Mouse (Mus musculus): ENCODE measurements around the gene Gm20388. TPM values are rescaled to one million over a fixed set of nuclear protein-coding genes. Genes with fewer than 3 reads are reported as not detected.

Gm20388 gene
- polyA plus RNA-seq, 1 experiment from 2014 or later: not detected

GRCm38 (mm10) chr8:121573275-121573674, 1662.6 kb downstream of the Gm20388 start:
- Histone ChIP-seq H3K9ac (no peak overlapping the region), H3K27ac (no peak overlapping the region), H3K9me3 (no peaks in the 10 kb centered on the region), H3K4me2 (replicated peaks) (no peak overlapping the region), H3K4me1 (peaks cover 23% of the 10 kb centered on the region), H3K4me3 (no peak overlapping the region), H3K27me3 (no peaks in the 10 kb centered on the region), H3K36me3 (no peaks in the 10 kb centered on the region)
- WGBS: 53% methylated on average over 3 of the region's 3 CpGs
- ATAC-seq (ENCODE audit: insufficient number of reproducible peaks, insufficient read depth, low FRiP score, low TSS enrichment): no peak

DNA sequence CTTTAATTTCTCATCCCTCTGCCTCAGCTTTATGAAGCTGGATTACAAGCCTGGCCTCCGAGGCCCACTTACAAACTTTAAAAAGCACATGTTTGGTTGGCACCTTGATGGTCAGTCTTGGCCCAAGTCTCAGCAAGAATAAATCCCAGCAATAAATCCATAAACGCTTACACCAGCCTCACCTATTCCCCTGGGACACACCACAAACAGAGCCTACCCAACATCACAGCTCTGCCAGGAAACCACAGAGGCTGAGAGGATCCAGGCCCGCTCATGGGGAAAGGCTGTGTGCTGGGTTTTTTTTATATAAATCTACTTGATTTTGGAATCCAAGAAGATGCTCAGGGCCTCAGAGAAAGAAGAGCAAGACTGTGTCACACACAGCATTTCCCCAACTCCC, 1665.0 kb downstream of the Gm20388 start:
- peaks cover 23% of the 10 kb centered on the region for H3K4me1 ChIP-seq
- H3K9ac ChIP-seq: no peak overlapping the region
- no peaks in the 10 kb centered on the region for H3K9me3 ChIP-seq
- no peaks in the 10 kb centered on the region for H3K36me3 ChIP-seq
- ATAC-seq (ENCODE audit: insufficient number of reproducible peaks, insufficient read depth, low FRiP score, low TSS enrichment): no peak
- no peak overlapping the region for H3K4me2 ChIP-seq (replicated peaks)
- no peak overlapping the region for H3K4me3 ChIP-seq
- no peak overlapping the region for H3K27ac ChIP-seq
- WGBS: 79% methylated on average over 3 of the region's 3 CpGs
- H3K27me3 ChIP-seq: no peaks in the 10 kb centered on the region

DNA sequence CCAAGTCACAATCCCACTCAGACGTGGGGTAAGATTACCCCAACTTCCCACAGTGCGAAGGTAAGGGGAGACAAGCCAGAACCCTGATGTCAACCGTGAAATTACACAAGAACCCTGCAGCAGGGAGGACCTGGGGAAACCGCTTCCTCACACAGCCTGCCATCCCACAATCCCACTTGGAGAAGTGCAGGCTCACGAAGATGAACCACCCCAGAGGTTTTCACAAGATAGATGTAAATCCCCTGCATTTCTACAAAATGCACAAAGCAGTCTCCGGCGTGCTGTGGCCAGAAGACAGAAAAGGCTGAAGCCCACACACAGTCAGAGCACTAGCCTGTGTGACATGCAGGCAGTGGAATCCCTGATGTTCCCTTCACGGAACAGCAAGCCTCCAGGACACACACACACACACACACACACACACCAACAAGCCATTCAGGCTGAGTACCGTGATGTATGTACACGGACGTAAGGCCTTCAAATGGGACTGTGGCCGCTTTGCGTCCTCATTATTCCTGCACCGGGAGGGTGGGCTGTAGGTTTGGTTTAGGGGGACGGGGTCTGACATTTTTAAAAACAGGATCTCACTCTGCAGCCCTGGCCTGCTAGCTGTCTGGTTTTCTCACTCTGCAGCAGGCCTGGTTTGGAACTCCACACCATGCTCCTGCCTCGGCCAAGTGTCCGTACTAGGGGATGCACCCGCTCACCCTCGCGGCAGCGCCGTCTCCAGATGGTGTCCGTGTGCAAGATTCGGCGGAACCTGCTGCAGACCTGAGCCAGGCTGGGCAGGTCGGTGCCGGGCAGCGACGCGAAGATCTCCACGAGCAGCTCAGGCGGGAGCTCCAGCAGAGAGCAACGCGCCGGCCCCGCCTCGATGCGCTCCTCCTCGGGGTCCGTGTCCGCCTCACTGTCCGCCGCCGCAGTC, 1667.4 kb downstream of the Gm20388 start:
- H3K36me3 ChIP-seq: no peaks in the 10 kb centered on the region
- peaks cover 23% of the 10 kb centered on the region for H3K4me1 ChIP-seq
- ATAC-seq (ENCODE audit: insufficient number of reproducible peaks, insufficient read depth, low FRiP score, low TSS enrichment): peak; percentile 49
- peak overlapping the region; percentile 82 for H3K9ac ChIP-seq
- H3K27ac ChIP-seq: peak overlapping the region; percentile 20; the same call in 1 of the 2 replicates
- peak overlapping the region; percentile 89 for H3K4me2 ChIP-seq (replicated peaks)
- H3K4me3 ChIP-seq: peak overlapping the region; percentile 91
- H3K9me3 ChIP-seq: no peaks in the 10 kb centered on the region
- WGBS: under 1% methylated on average over 44 of the region's 44 CpGs
- no peaks in the 10 kb centered on the region for H3K27me3 ChIP-seq

GRCm38 (mm10) chr8:121578676-121579451, 1668.2 kb downstream of the Gm20388 start, which contains the start of gene Fbxo31:
Fbxo31 (minus strand) TSS chr8:121578806.
- peak within 1 kb of the TSS; percentile 89 for H3K4me2 ChIP-seq (replicated peaks)
- ATAC-seq (ENCODE audit: insufficient number of reproducible peaks, insufficient read depth, low FRiP score, low TSS enrichment): peak; percentile 83
- H3K27me3 ChIP-seq: no peaks in the 10 kb centered on the region
- peak within 1 kb of the TSS; percentile 82 for H3K9ac ChIP-seq
- H3K4me1 ChIP-seq: peaks cover 23% of the 10 kb centered on the region
- peak within 1 kb of the TSS; percentile 20; the same call in 1 of the 2 replicates for H3K27ac ChIP-seq
- WGBS: 2% methylated on average over 62 of the region's 63 CpGs
- H3K9me3 ChIP-seq: no peaks in the 10 kb centered on the region
- H3K36me3 ChIP-seq: no peaks in the 10 kb centered on the region
- peak within 1 kb of the TSS; percentile 91 for H3K4me3 ChIP-seq

- Histone ChIP-seq H3K27me3 (no peaks in the 10 kb centered on the region), H3K27ac (no peak overlapping the region), H3K9me3 (no peaks in the 10 kb centered on the region), H3K9ac (no peak overlapping the region), H3K4me3 (no peak overlapping the region), H3K36me3 (no peaks in the 10 kb centered on the region), H3K4me2 (replicated peaks) (no peak overlapping the region), H3K4me1 (peaks cover 20% of the 10 kb centered on the region)
- WGBS: 34% methylated on average over 9 of the region's 9 CpGs
- ATAC-seq (ENCODE audit: insufficient number of reproducible peaks, insufficient read depth, low FRiP score, low TSS enrichment): no peak
These were observed 1669.8 kb downstream of the Gm20388 start for GRCm38 (mm10) chr8:121580465-121580864.

DNA sequence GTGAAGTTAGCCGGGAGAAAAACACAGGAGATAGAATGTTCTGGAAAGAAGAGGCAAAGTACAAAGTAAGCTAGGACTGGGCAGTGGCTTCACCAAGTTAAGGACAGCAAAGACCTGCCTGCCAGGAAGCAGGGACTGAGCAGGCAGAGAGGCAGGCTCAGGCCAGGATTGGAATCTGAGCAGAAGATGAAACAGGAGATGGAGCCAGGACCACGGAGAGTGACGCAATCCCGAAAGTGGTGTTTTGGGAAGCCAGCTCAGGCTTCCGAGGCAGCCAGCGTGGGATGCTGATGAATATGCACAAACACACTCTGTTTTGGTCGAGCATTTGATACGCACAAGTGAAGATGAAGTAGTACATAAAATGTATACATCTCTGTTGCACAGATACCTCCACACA, 1673.0 kb downstream of the Gm20388 start:
- no peaks in the 10 kb centered on the region for H3K9me3 ChIP-seq
- no peak overlapping the region for H3K27ac ChIP-seq
- H3K27me3 ChIP-seq: no peaks in the 10 kb centered on the region
- no peaks in the 10 kb centered on the region for H3K36me3 ChIP-seq
- 48% methylated on average over 8 of the region's 8 CpGs for WGBS
- H3K4me2 ChIP-seq (replicated peaks): no peak overlapping the region
- H3K4me1 ChIP-seq: no peaks in the 10 kb centered on the region
- no peak for ATAC-seq (ENCODE audit: insufficient number of reproducible peaks, insufficient read depth, low FRiP score, low TSS enrichment)
- H3K9ac ChIP-seq: no peak overlapping the region
- no peak overlapping the region for H3K4me3 ChIP-seq

- ATAC-seq (ENCODE audit: insufficient number of reproducible peaks, insufficient read depth, low FRiP score, low TSS enrichment): no peak
- peaks cover 4% of the 10 kb centered on the region; the same call in 1 of the 2 replicates for H3K4me1 ChIP-seq
- no peaks in the 10 kb centered on the region for H3K27me3 ChIP-seq
- no peaks in the 10 kb centered on the region for H3K36me3 ChIP-seq
- 44% methylated on average over 13 of the region's 13 CpGs for WGBS
- H3K9me3 ChIP-seq: no peaks in the 10 kb centered on the region
- H3K9ac ChIP-seq: peak overlapping the region; percentile 69; the same call in 1 of the 2 replicates
- peak overlapping the region; percentile 60 for H3K4me2 ChIP-seq (replicated peaks)
- H3K4me3 ChIP-seq: peak overlapping the region; percentile 63
- H3K27ac ChIP-seq: no peak overlapping the region
These were observed 1674.1 kb downstream of the Gm20388 start for GRCm38 (mm10) chr8:121584730-121585129.

- 2% methylated on average over 47 of the region's 47 CpGs for WGBS
- Histone ChIP-seq H3K4me1 (peaks cover 6% of the 10 kb centered on the region; the same call in 1 of the 2 replicates), H3K9me3 (no peaks in the 10 kb centered on the region), H3K27me3 (no peaks in the 10 kb centered on the region), H3K9ac (peak overlapping the region; percentile 69), H3K4me2 (replicated peaks) (peak overlapping the region; percentile 60), H3K4me3 (peak overlapping the region; percentile 63), H3K27ac (no peak overlapping the region), H3K36me3 (no peaks in the 10 kb centered on the region)
- peak; percentile 91 for ATAC-seq (ENCODE audit: insufficient number of reproducible peaks, insufficient read depth, low FRiP score, low TSS enrichment)
These were observed 1674.7 kb downstream of the Gm20388 start for GRCm38 (mm10) chr8:121585159-121585825.

DNA sequence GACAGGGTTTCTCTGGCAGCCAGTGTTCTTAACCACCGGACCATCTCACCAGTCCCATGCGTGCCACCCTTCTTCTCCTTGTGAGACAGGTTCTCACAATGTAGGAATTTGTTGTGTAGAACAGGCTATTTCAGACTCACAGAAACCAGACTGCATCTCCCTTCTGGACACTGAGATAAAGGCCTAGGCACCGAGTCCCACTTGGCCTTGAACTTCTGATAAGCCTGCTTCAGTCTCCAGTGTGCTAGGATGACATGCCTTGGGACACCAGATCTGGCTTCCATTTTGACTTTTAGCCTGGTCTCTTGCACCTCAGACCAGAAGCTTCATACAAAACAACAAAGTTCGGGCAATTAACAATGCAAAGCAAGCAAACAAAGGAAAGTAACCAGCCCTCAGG, 1678.1 kb downstream of the Gm20388 start:
- Histone ChIP-seq H3K36me3 (peaks cover 5% of the 10 kb centered on the region; the same call in 1 of the 2 replicates), H3K4me2 (replicated peaks) (no peak overlapping the region), H3K27ac (no peak overlapping the region), H3K9me3 (no peaks in the 10 kb centered on the region), H3K27me3 (no peaks in the 10 kb centered on the region), H3K4me1 (peaks cover 24% of the 10 kb centered on the region), H3K9ac (no peak overlapping the region), H3K4me3 (no peak overlapping the region)
- WGBS: 82% methylated on average over 4 of the region's 4 CpGs
- no peak for ATAC-seq (ENCODE audit: insufficient number of reproducible peaks, insufficient read depth, low FRiP score, low TSS enrichment)

- H3K27me3 ChIP-seq: no peaks in the 10 kb centered on the region
- peak overlapping the region; percentile 91; the same call in 1 of the 2 replicates for H3K4me2 ChIP-seq (replicated peaks)
- WGBS: 41% methylated on average over 2 of the region's 2 CpGs
- peaks cover 11% of the 10 kb centered on the region for H3K36me3 ChIP-seq
- peak overlapping the region; percentile 4; the same call in 1 of the 2 replicates for H3K27ac ChIP-seq
- H3K4me3 ChIP-seq: no peak overlapping the region
- H3K4me1 ChIP-seq: peaks cover 24% of the 10 kb centered on the region
- H3K9ac ChIP-seq: no peak overlapping the region
- no peak for ATAC-seq (ENCODE audit: insufficient number of reproducible peaks, insufficient read depth, low FRiP score, low TSS enrichment)
- H3K9me3 ChIP-seq: no peaks in the 10 kb centered on the region
These were observed 1678.6 kb downstream of the Gm20388 start for GRCm38 (mm10) chr8:121589205-121589726.
